In the genomic region with DNA sequence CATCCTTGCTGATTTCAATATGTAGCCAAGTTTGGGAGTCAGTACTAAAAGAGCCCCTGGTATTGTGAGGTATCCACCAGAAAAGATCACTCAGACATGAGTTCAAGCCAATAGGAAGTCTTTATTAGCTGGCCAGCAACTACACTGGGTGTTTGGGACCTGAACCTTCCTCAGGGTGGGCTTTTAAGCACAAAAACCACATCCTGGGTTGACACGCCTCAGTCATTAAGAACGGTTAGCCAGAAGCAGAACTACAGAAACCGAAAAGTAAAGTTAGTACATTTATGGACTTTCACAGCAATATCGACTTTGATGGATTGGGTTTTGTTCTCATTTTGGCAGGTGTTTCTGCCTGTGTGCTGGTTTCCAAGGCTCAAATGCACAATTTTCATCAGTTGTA, we compare ENCODE assay signal across 16 mouse cellular contexts.
"Had no signal": no experiment of that assay in that cellular context is flagged by ENCODE, and none has a peak within 500 bp of the region (broad histone marks: within the 10 kb centered on the region; RNA-seq: fewer than 3 reads in every experiment).

No protein-coding gene starts in this region.

- H3K27ac ChIP-seq: kidney, embryonic 15.5 days; limb, embryonic 12.5 days; limb, embryonic 15.5 days; liver, embryonic 15.5 days; midbrain, embryonic 12.5 days; midbrain, embryonic 15.5 days; neural tube, embryonic 13.5 days; stomach, embryonic 15.5 days had no signal

- DNase-seq: kidney, adult 2 months; kidney, postnatal 10 days; kidney, postnatal 4 days; left cerebral cortex, postnatal 4 days; lung, adult 2 months; thymus, postnatal 36 days had no signal

- H3K4me2 ChIP-seq: kidney, embryonic 15.5 days; limb, embryonic 12.5 days; limb, embryonic 15.5 days; liver, embryonic 11.5 days; liver, embryonic 15.5 days; midbrain, embryonic 12.5 days; midbrain, embryonic 15.5 days; neural tube, embryonic 13.5 days; stomach, embryonic 15.5 days had no signal

- H3K36me3 ChIP-seq: kidney, embryonic 15.5 days; limb, embryonic 12.5 days; limb, embryonic 15.5 days; liver, embryonic 15.5 days; midbrain, embryonic 12.5 days; midbrain, embryonic 15.5 days; neural tube, embryonic 13.5 days; stomach, embryonic 15.5 days had no signal

- H3K4me3 ChIP-seq: kidney, embryonic 15.5 days; limb, embryonic 12.5 days; limb, embryonic 15.5 days; liver, embryonic 15.5 days; midbrain, embryonic 12.5 days; midbrain, embryonic 15.5 days; neural tube, embryonic 13.5 days; stomach, embryonic 15.5 days had no signal

- H3K9ac ChIP-seq: kidney, embryonic 15.5 days; limb, embryonic 12.5 days; limb, embryonic 15.5 days; liver, embryonic 15.5 days; midbrain, embryonic 12.5 days; midbrain, embryonic 15.5 days; neural tube, embryonic 13.5 days; stomach, embryonic 15.5 days had no signal

- ATAC-seq: intestine, postnatal 0 days; midbrain, embryonic 15.5 days had no signal

- H3K9me3 ChIP-seq: kidney, embryonic 15.5 days; limb, embryonic 12.5 days; limb, embryonic 15.5 days; liver, embryonic 15.5 days; midbrain, embryonic 12.5 days; midbrain, embryonic 15.5 days; neural tube, embryonic 13.5 days; stomach, embryonic 15.5 days had no signal

- H3K27me3 ChIP-seq: kidney, embryonic 15.5 days; limb, embryonic 12.5 days; limb, embryonic 15.5 days; liver, embryonic 15.5 days; midbrain, embryonic 12.5 days; midbrain, embryonic 15.5 days; neural tube, embryonic 13.5 days; stomach, embryonic 15.5 days had no signal

- H3K4me1 ChIP-seq: kidney, embryonic 15.5 days; limb, embryonic 12.5 days; limb, embryonic 15.5 days; liver, embryonic 15.5 days; midbrain, embryonic 12.5 days; midbrain, embryonic 15.5 days; neural tube, embryonic 13.5 days; stomach, embryonic 15.5 days had no signal
